Mouse (Mus musculus) intestine, embryonic 16.5 days (tissue): ENCODE data around the gene 2510002D24Rik. TPM values are rescaled to one million over a fixed set of nuclear protein-coding genes. Genes with fewer than 3 reads are reported as not detected.
"Not testable (repeated sequence)": the region's sequence is repeated elsewhere in the genome, so short reads cannot be mapped to it uniquely, and the experiment has no call there.

Experiments
- ATAC-seq: fragments of 200-750 bp; cut with Nextera tagmentation; 2 replicates; pipeline ENCODE4 v1.8.0; 2017; ENCODE audit warnings: moderate TSS enrichment, moderate library complexity
- H3K27ac ChIP-seq: fragments of 300-500 bp; sonication (generic); 2 replicates; pipeline ENCODE4 v1.5.1; 2014; ENCODE audit warnings: mild to moderate bottlenecking, low read length
- H3K27me3 ChIP-seq: fragments of 300-500 bp; sonication (generic); replicated peaks from 2 replicates; pipeline ENCODE4 v1.6.1; 2014; ENCODE audit warnings: low read length, control low read depth, mixed read lengths; ENCODE audit not compliant: control insufficient read depth, insufficient read depth
- H3K36me3 ChIP-seq: fragments of 300-500 bp; sonication (generic); 2 replicates; pipeline ENCODE4 v1.6.1; 2014; ENCODE audit warnings: low read length, control low read depth; ENCODE audit not compliant: control insufficient read depth, insufficient read depth
- H3K4me1 ChIP-seq: fragments of 300-500 bp; sonication (generic); 2 replicates; pipeline ENCODE4 v1.6.1; 2014; ENCODE audit warnings: low read length, control low read depth, mixed read lengths; ENCODE audit not compliant: control insufficient read depth, insufficient read depth
- H3K4me2 ChIP-seq: fragments of 300-500 bp; sonication (generic); 2 replicates; pipeline ENCODE4 v1.6.1; 2014; ENCODE audit warnings: low read depth, low read length, control low read depth
- H3K4me3 ChIP-seq: fragments of 300-500 bp; sonication (generic); 2 replicates; pipeline ENCODE4 v1.5.1; 2014; ENCODE audit warnings: mild to moderate bottlenecking, low read length
- H3K9ac ChIP-seq: fragments of 300-500 bp; sonication (generic); 2 replicates; pipeline ENCODE4 v1.6.1; 2014; ENCODE audit warnings: low read depth, low read length
- H3K9me3 ChIP-seq: fragments of 300-500 bp; sonication (generic); 2 replicates; pipeline ENCODE4 v1.6.1; 2016; ENCODE audit warnings: low read length, control low read depth; ENCODE audit not compliant: control insufficient read depth
- WGBS: fragments of 180-500 bp; shearing (Covaris S2); extraction: QIAGEN DNeasy Blood & Tissue Kit; methylation state at CpG from one replicate; pipeline ENCODE4 v1.1.7; 2014; 5-methylcytosine and 5-hydroxymethylcytosine counted together
- polyA plus RNA-seq: library from polyadenylated mRNA; unstranded; fragments of >200 nt; fragmentation: Nextera tagmentation; extraction: Ambion mirVana; gene quantifications from 2 replicates; pipeline ENCODE4 v1.2.1, GENCODE M21; 2015

Gene 2510002D24Rik
- polyA plus RNA-seq, 1 experiment from 2014 or later = 58.4 TPM

- Histone ChIP-seq H3K36me3 (peaks cover 9% of the 10 kb centered on the region), H3K9ac (no peak overlapping the region), H3K4me3 (no peak overlapping the region), H3K27me3 (no peaks in the 10 kb centered on the region), H3K27ac (no peak overlapping the region), H3K4me2 (no peak overlapping the region), H3K4me1 (peaks cover 4% of the 10 kb centered on the region; the same call in 1 of the 2 replicates), H3K9me3 (no peaks in the 10 kb centered on the region)
- WGBS = 92% methylated on average over 4 of the region's 4 CpGs
- no peak for ATAC-seq
Observed at GRCm38 (mm10) chr16:18838346-18838745, 2.0 kb downstream of the 2510002D24Rik start.

DNA sequence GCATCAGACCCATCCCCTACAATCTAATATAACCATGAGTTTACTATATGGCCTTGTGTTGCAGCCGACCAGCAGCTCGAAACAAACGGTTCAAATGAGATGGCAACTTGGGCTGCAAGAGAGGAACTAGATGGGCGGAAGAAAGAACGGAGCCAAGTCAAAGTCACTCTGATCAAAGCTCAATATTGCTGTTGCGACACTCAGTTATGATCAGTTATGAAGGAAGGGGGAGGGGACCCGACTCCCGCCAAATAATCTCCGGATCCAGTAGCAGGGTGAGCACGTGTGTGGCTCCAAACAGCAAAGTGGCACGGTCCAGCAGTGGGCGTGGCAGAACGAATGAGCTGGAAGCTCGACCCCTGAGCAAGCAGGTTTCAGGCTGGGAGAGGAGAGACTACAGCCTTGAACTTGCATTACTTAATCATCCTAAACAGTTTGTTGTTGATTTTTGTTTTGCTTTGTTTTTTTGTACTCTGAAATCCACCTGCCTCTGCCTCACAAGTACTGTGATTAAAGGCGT lies 10.0 kb downstream of the 2510002D24Rik start:
- ATAC-seq = no peak
- Histone ChIP-seq H3K27ac (no peak overlapping the region), H3K9ac (no peak overlapping the region), H3K4me1 (no peaks in the 10 kb centered on the region), H3K4me3 (no peak overlapping the region), H3K9me3 (no peaks in the 10 kb centered on the region), H3K4me2 (no peak overlapping the region), H3K27me3 (no peaks in the 10 kb centered on the region), H3K36me3 (no peaks in the 10 kb centered on the region)
- 87% methylated on average over 15 of the region's 15 CpGs for WGBS

- H3K9ac ChIP-seq, H3K4me3 ChIP-seq, ATAC-seq, H3K4me2 ChIP-seq, H3K36me3 ChIP-seq, H3K4me1 ChIP-seq, H3K27me3 ChIP-seq, H3K9me3 ChIP-seq, H3K27ac ChIP-seq: not testable (repeated sequence)
- WGBS = 89% methylated on average over 16 of the region's 17 CpGs
Observed at GRCm38 (mm10) chr16:18849521-18850190, 13.3 kb downstream of the 2510002D24Rik start.

- no peaks in the 10 kb centered on the region for H3K36me3 ChIP-seq
- no peak overlapping the region for H3K9ac ChIP-seq
- H3K27ac ChIP-seq = no peak overlapping the region
- H3K4me1 ChIP-seq = no peaks in the 10 kb centered on the region
- H3K4me2 ChIP-seq = no peak overlapping the region
- no peak overlapping the region for H3K4me3 ChIP-seq
- 0 out of 2 replicates have a peak, but pooled peaks cover 2% of the 10 kb centered on the region for H3K9me3 ChIP-seq
- H3K27me3 ChIP-seq = no peaks in the 10 kb centered on the region
- ATAC-seq = no peak
Observed at GRCm38 (mm10) chr16:18858551-18858950, 22.2 kb downstream of the 2510002D24Rik start.

DNA sequence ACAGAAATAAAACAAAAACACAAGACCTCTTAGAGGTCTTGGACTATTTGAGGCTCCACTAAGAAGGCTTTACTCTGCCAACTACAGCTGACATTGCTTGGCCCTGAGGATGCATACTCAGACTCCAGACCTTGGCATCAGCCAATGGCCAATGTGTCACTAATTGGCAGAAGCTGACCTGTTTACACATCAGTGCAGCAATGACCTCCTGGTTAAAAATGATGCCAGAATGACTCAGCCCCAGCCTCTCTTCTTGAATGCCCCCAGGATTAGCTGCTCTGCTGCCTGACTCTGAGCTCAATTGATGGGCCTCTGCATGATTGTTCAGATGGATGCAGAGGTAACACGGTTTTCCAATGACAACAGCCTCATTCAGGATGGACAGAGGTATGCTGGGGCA lies 23.8 kb downstream of the 2510002D24Rik start:
- H3K27me3 ChIP-seq = no peaks in the 10 kb centered on the region
- no peaks in the 10 kb centered on the region for H3K36me3 ChIP-seq
- 74% methylated on average over 1 of the region's 1 CpGs for WGBS
- ATAC-seq = no peak
- no peak overlapping the region for H3K4me3 ChIP-seq
- no peak overlapping the region for H3K9ac ChIP-seq
- no peak overlapping the region for H3K4me2 ChIP-seq
- H3K4me1 ChIP-seq = no peaks in the 10 kb centered on the region
- H3K9me3 ChIP-seq = 0 out of 2 replicates have a peak, but pooled peaks cover 2% of the 10 kb centered on the region
- no peak overlapping the region for H3K27ac ChIP-seq

DNA sequence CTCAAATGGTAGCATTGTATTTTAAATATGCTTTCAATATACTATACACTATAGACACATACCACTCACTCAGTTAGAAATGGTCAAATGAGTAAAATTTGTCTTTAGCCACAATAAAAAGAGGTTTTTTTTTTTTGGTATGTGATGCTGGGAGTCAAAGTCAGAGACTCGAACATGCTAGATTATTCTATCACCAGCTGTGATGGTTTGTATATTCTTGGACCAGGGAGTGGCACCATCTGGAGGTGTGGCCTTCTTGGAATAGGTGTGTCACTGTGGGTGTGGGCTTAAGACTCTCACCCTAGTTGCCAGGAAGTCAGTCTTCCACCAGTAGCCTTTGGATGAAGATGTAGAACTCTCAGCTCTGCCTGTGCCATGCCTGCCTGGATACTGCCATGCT lies 34.1 kb downstream of the 2510002D24Rik start:
- 71% methylated on average over 1 of the region's 1 CpGs for WGBS
- H3K9ac ChIP-seq, H3K27me3 ChIP-seq, H3K27ac ChIP-seq, H3K4me2 ChIP-seq, H3K4me3 ChIP-seq, H3K4me1 ChIP-seq, ATAC-seq, H3K9me3 ChIP-seq: not testable (repeated sequence)
- H3K36me3 ChIP-seq = peaks cover 10% of the 10 kb centered on the region

GRCm38 (mm10) chr16:18876091-18876441 lies 39.7 kb downstream of the 2510002D24Rik start:
- H3K9ac ChIP-seq = peak overlapping the region; percentile 89
- peaks cover 8% of the 10 kb centered on the region for H3K36me3 ChIP-seq
- ATAC-seq = peak; percentile 41
- no peaks in the 10 kb centered on the region for H3K27me3 ChIP-seq
- H3K4me1 ChIP-seq = 0 out of 2 replicates have a peak, but pooled peaks cover 6% of the 10 kb centered on the region
- peak overlapping the region; percentile 94 for H3K27ac ChIP-seq
- under 1% methylated on average over 17 of the region's 17 CpGs for WGBS
- peak overlapping the region; percentile 62 for H3K4me2 ChIP-seq
- no peaks in the 10 kb centered on the region for H3K9me3 ChIP-seq
- H3K4me3 ChIP-seq = peak overlapping the region; percentile 94

- H3K4me1 ChIP-seq = 0 out of 2 replicates have a peak, but pooled peaks cover 6% of the 10 kb centered on the region
- under 1% methylated on average over 77 of the region's 93 CpGs for WGBS
- H3K9ac ChIP-seq = peak within 1 kb of the TSS; percentile 89
- peak; percentile 95 for ATAC-seq
- H3K9me3 ChIP-seq = no peaks in the 10 kb centered on the region
- H3K4me3 ChIP-seq = peak within 1 kb of the TSS; percentile 94
- no peaks in the 10 kb centered on the region for H3K27me3 ChIP-seq
- peak within 1 kb of the TSS; percentile 62 for H3K4me2 ChIP-seq
- H3K27ac ChIP-seq = peak within 1 kb of the TSS; percentile 94
- 0 out of 2 replicates have a peak, but pooled peaks cover 3% of the 10 kb centered on the region for H3K36me3 ChIP-seq
Observed at GRCm38 (mm10) chr16:18876442-18877308, 40.3 kb downstream of the 2510002D24Rik start, which contains the start of the genes Mrpl40 and Hira. Gene Mrpl40 (minus strand): TSS chr16:18876862. Gene Hira (plus strand): TSS chr16:18877037.

DNA sequence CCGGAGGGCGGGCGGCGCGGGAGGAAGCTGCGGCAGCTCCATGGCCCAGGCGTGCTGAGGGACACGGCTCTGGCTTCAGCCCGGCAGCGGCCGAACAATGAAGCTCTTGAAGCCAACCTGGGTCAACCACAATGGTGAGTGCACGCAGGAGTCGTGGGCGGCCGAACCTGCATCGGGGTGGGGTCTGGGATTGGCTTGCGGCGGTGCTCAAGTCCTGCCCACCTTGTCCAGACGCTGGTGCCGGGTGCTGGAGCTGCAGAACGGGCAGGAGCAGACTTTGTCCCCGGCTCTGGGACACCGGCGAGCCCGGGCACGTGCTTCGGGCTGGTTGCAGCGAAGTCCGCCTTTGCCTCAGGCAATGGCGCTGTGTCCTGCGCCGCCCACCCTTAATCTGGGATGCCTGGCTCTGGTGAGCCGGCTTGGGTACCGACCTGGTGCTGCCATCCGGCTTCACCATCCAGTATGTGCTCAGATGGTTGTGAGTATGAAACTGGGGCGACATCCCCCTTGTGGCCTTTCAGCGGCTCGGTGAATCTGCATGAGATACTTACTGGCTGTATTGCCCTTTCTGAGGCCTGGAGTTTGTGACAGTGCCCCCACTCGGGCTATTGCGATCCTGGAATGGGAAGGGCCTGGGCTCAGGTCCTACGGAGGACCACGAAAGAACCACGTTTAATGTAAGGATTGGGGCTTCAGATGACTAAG lies 41.2 kb downstream of the 2510002D24Rik start:
- peak; percentile 55 for ATAC-seq
- H3K9me3 ChIP-seq = no peaks in the 10 kb centered on the region
- H3K27ac ChIP-seq = peak overlapping the region; percentile 94
- H3K4me2 ChIP-seq = peak overlapping the region; percentile 62
- under 1% methylated on average over 43 of the region's 43 CpGs for WGBS
- 0 out of 2 replicates have a peak, but pooled peaks cover 6% of the 10 kb centered on the region for H3K4me1 ChIP-seq
- 0 out of 2 replicates have a peak, but pooled peaks cover 3% of the 10 kb centered on the region for H3K36me3 ChIP-seq
- no peaks in the 10 kb centered on the region for H3K27me3 ChIP-seq
- H3K4me3 ChIP-seq = peak overlapping the region; percentile 94
- H3K9ac ChIP-seq = peak overlapping the region; percentile 89
